Mouse (Mus musculus) ES-Bruce4 (cell line): Measurements from ENCODE around the gene Raver2. TPM values are rescaled to one million over a fixed set of nuclear protein-coding genes. Genes with fewer than 3 reads are reported as not detected.

ENCODE experiments used
- H3K27ac ChIP-seq: 2 replicates; pipeline ENCODE4 v1.5.1; 2012; ENCODE audit warnings: low read length, inconsistent platforms; ENCODE audit not compliant: insufficient read depth
- H3K27me3 ChIP-seq: 2 replicates; pipeline ENCODE4 v1.6.1; 2012; ENCODE audit warnings: mild to moderate bottlenecking, low read length, inconsistent platforms; ENCODE audit not compliant: control insufficient read depth, poor library complexity, insufficient read depth, severe bottlenecking
- H3K36me3 ChIP-seq: 2 replicates; pipeline ENCODE4 v1.6.1; 2012; ENCODE audit warnings: inconsistent platforms, mild to moderate bottlenecking, low read length, moderate library complexity; ENCODE audit not compliant: control insufficient read depth, poor library complexity, insufficient read depth, severe bottlenecking
- H3K4me1 ChIP-seq: one replicate; pipeline ENCODE4 v1.8.1; 2011; ENCODE audit warnings: low read length; ENCODE audit not compliant: control insufficient read depth, insufficient read depth
- H3K4me3 ChIP-seq: 2 replicates; pipeline ENCODE4 v1.5.1; 2011; ENCODE audit warnings: low read depth, mild to moderate bottlenecking, low read length
- H3K9ac ChIP-seq: 2 replicates; pipeline ENCODE4 v1.6.1; 2012; ENCODE audit warnings: low read depth, mild to moderate bottlenecking, inconsistent platforms; ENCODE audit not compliant: poor library complexity, severe bottlenecking
- H3K9me3 ChIP-seq: replicated peaks from 2 replicates; pipeline ENCODE4 v1.6.1; 2012; ENCODE audit warnings: mild to moderate bottlenecking, low read length, inconsistent platforms; ENCODE audit not compliant: control insufficient read depth, poor library complexity, insufficient read depth, severe bottlenecking
- CTCF ChIP-seq: IDR thresholded peaks from one replicate; pipeline ENCODE4 v1.8.1; 2011; ENCODE audit warnings: low read depth, low read length
- EP300 ChIP-seq: IDR thresholded peaks from 2 replicates; pipeline ENCODE4 v1.6.1; 2011; ENCODE audit warnings: low read depth, low read length; ENCODE audit not compliant: insufficient read depth
- POLR2A ChIP-seq: IDR thresholded peaks from one replicate; pipeline ENCODE4 v1.8.1; 2011; ENCODE audit warnings: low read length; ENCODE audit not compliant: insufficient read depth
- polyA plus RNA-seq: library from polyadenylated mRNA; stranded (reverse); fragments of >200 nt; gene quantifications from 2 replicates; pipeline ENCODE4 v1.2.4, GENCODE M21; 2011; ENCODE audit warnings: low read depth; ENCODE audit not compliant: missing spikeins, insufficient read depth, insufficient read length

The Raver2 gene
- 17.0 and 20.0 TPM in 2 replicates for polyA plus RNA-seq

DNA sequence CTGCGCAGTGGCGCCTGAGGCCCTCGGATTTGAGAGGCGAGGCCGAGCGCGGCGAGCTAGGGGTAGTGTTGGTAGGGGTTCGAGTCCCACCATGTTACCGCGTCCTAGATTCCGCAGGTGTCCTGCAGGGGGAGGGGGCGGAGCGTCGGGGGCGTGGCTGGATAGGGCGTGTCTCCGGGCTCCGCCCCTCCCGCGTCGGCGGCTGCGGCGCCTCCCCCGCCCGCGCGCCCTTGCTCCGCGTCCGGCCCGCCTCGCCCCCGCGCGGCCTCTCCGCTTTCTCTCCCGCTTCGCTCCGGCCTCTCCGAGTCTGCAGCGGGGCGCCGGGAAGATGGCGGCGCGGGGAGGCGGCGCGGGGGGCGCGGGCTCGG is at the start of gene Raver2:
Gene Raver2 (plus strand): TSS at position 198 of the 368 bp plus-strand sequence.
- H3K27ac ChIP-seq: no peak within 1 kb of the TSS
- H3K9ac ChIP-seq: peak within 1 kb of the TSS; percentile 80
- H3K9me3 ChIP-seq: no peaks in the 10 kb centered on the region
- TF ChIP-seq POLR2A: no peak
- TF ChIP-seq EP300: no peak
- no peak for TF ChIP-seq CTCF
- no peaks in the 10 kb centered on the region for H3K4me1 ChIP-seq
- no peaks in the 10 kb centered on the region for H3K27me3 ChIP-seq
- no peaks in the 10 kb centered on the region for H3K36me3 ChIP-seq
- peak within 1 kb of the TSS; percentile 94 for H3K4me3 ChIP-seq

DNA sequence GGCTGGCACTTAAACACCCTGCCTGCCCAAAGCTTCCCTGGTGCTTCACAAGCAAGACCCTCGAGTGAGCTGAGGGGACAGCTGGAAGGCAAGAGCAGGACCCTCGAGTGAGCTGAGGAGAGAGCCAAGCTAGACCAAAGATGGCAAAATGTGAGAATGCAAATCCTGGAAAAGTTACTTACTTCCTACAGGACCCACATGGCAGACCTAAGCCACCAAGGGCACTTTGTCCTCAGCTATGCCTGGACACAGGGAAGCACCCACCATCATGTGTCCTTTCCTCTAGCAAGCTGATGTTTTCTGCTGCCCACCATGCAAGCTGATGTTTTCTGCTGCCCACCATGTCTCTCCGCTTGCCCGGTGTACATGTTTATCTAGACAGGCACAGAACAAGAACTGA is 48.2 kb upstream of the Raver2 start, which contains the start of gene Gm10577:
Gene Gm10577 (minus strand): TSS at position 101 of the 400 bp plus-strand sequence.
- TF ChIP-seq CTCF (no peak), POLR2A (no peak), EP300 (no peak)
- H3K9me3 ChIP-seq: peaks cover 10% of the 10 kb centered on the region

DNA sequence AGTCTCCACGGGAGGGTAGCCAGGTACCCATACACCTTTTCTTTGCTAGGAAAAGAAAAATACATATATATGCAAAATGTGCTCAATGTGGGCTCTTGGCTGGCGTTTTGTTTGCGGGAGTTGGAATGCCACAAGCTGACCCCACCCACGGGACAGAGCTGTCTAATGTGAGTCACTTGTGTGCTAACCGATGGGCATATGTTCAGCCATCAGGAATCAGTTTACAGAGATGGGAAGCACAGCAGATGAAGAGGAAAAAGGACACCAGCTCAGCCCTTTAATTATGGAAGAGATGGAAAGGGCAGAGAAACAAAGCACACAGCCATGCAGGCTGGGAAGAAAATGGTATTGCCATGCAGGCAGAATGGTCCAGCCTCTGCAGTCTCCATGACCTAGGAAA is 42.2 kb upstream of the Raver2 start:
- Histone ChIP-seq H3K9ac (no peak overlapping the region), H3K36me3 (no peaks in the 10 kb centered on the region), H3K27ac (no peak overlapping the region), H3K4me1 (no peaks in the 10 kb centered on the region), H3K27me3 (no peaks in the 10 kb centered on the region), H3K9me3 (peaks cover 9% of the 10 kb centered on the region), H3K4me3 (no peak overlapping the region)
- TF ChIP-seq CTCF (no peak), EP300 (no peak), POLR2A (no peak)

More for the DNA sequence above, 48.2 kb upstream of the Raver2 start, which contains the start of gene Gm10577:
- no peaks in the 10 kb centered on the region for H3K36me3 ChIP-seq
- H3K9ac ChIP-seq: no peak within 1 kb of the TSS
- no peak within 1 kb of the TSS for H3K4me3 ChIP-seq
- H3K27ac ChIP-seq: no peak within 1 kb of the TSS
- no peaks in the 10 kb centered on the region for H3K4me1 ChIP-seq
- H3K27me3 ChIP-seq: no peaks in the 10 kb centered on the region

DNA sequence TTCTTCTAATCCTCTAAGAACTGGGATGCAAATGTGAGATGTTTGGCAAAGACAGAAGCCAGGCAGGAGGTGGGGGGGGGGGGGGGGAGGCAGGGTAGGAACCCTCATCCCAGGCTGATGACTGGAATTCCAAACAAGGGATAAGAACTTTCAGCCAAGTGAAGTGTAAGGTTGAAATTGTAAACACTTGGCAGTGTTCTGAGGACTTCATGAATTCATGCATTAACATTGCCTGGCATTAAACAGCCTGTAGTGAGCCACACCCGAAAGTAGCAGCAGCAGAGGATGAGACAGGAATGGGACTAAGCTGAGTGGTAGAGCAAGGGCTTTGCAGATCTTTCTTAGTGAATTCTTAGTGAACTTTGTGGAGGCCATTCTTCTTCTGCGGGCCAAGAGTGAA is 41.8 kb upstream of the Raver2 start:
- no peak for TF ChIP-seq EP300
- TF ChIP-seq POLR2A: no peak
- TF ChIP-seq CTCF: no peak
- Histone ChIP-seq H3K36me3 (no peaks in the 10 kb centered on the region), H3K4me3 (no peak overlapping the region), H3K27me3 (no peaks in the 10 kb centered on the region), H3K4me1 (no peaks in the 10 kb centered on the region), H3K27ac (no peak overlapping the region), H3K9me3 (peaks cover 9% of the 10 kb centered on the region), H3K9ac (no peak overlapping the region)

DNA sequence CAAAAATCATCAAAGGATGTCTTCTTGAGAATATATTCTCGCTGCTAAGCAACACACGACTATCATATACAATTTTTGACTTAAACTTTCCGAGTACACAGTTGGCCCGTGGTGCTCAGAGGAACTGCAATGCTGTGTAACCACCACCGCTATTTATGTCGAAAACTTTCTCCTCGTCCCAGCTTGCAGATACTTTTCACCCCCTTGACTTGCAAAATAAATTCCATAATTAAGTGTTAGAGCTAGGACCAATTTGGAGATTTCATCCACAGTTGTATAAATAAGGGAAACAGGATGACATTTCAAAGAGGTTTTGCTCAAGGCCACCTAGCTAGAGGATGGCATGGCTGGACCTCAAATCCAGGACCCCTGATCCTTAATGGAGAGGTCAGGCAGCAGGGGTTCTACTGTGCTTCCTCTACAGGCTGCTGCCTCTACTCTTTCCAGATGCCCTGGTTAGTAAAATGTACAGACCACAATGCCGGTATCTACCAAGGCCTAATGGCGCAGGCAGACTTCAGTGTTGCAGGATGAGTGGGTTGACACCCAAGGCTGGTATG is 40.9 kb upstream of the Raver2 start:
- TF ChIP-seq POLR2A (no peak), CTCF (no peak), EP300 (no peak)

DNA sequence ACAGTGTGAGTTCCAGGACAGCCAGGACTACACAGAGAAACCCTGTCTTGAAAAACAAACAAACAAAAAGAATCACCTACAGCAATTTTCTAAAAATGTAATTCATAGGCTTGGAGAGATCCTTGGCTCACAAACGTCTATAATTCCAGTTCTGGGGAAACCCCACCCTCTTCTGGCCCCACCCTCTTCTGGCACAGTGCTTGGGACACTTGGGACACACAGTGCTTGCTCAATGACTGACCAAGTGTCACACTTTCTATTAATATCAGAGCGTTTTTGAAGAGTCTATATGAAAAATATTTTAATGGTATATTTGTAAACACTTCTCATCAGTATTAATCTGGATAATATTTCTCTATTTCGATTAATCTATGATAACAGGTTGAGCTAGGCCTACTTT is 35.7 kb upstream of the Raver2 start:
- no peaks in the 10 kb centered on the region for H3K9me3 ChIP-seq
- H3K4me3 ChIP-seq: no peak overlapping the region
- H3K27ac ChIP-seq: no peak overlapping the region
- H3K4me1 ChIP-seq: no peaks in the 10 kb centered on the region
- no peaks in the 10 kb centered on the region for H3K27me3 ChIP-seq
- H3K36me3 ChIP-seq: no peaks in the 10 kb centered on the region
- no peak overlapping the region for H3K9ac ChIP-seq
- TF ChIP-seq POLR2A (no peak), CTCF (no peak), EP300 (no peak)

More for the DNA sequence above, 40.9 kb upstream of the Raver2 start:
- Histone ChIP-seq H3K9ac (no peak overlapping the region), H3K4me1 (no peaks in the 10 kb centered on the region), H3K9me3 (peaks cover 6% of the 10 kb centered on the region; the same call in 1 of the 2 replicates), H3K27me3 (no peaks in the 10 kb centered on the region), H3K27ac (no peak overlapping the region), H3K36me3 (no peaks in the 10 kb centered on the region), H3K4me3 (no peak overlapping the region)
